Mouse (Mus musculus) testis, adult 2 months (tissue): ENCODE data around the gene Arhgap22. TPM values are rescaled to one million over a fixed set of nuclear protein-coding genes. Genes with fewer than 3 reads are reported as not detected.

Source experiments
- H3K27ac ChIP-seq: fragments of 200-500 bp; 2 replicates; pipeline ENCODE4 v1.5.1; 2012; ENCODE audit warnings: low read depth, low read length; ENCODE audit not compliant: control insufficient read depth, insufficient read depth
- H3K27me3 ChIP-seq: fragments of 200-500 bp; 2 replicates; pipeline ENCODE4 v1.6.1; 2012; ENCODE audit warnings: mild to moderate bottlenecking, low read length, moderate library complexity; ENCODE audit not compliant: control insufficient read depth, insufficient read depth
- H3K36me3 ChIP-seq: fragments of 200-500 bp; 2 replicates; pipeline ENCODE4 v1.6.1; 2012; ENCODE audit warnings: mild to moderate bottlenecking, low read length; ENCODE audit not compliant: control insufficient read depth, insufficient read depth
- H3K4me1 ChIP-seq: fragments of 200-500 bp; 2 replicates; pipeline ENCODE4 v1.6.1; 2012; ENCODE audit warnings: low read length; ENCODE audit not compliant: control insufficient read depth, insufficient read depth
- H3K4me3 ChIP-seq: fragments of 200-500 bp; 2 replicates; pipeline ENCODE4 v1.5.1; 2012; ENCODE audit warnings: low read depth, mild to moderate bottlenecking, low read length, moderate library complexity, mixed read lengths; ENCODE audit not compliant: control insufficient read depth
- CTCF ChIP-seq: fragments of 200-500 bp; IDR thresholded peaks from 2 replicates; pipeline ENCODE4 v1.5.1; 2012; ENCODE audit warnings: low read depth, mild to moderate bottlenecking, inconsistent platforms, low read length, moderate library complexity; ENCODE audit not compliant: control insufficient read depth, insufficient read depth, insufficient replicate concordance
- POLR2A ChIP-seq: fragments of 200-500 bp; IDR thresholded peaks from 2 replicates; pipeline ENCODE4 v1.6.1; 2012; ENCODE audit warnings: low read depth, mild to moderate bottlenecking, inconsistent platforms, low read length, moderate library complexity; ENCODE audit not compliant: control insufficient read depth
- polyA plus RNA-seq: library from polyadenylated mRNA; depleted of rRNA; stranded (reverse); fragments of >200 nt; gene quantifications from 2 replicates; pipeline ENCODE4 v1.2.3, GENCODE M21; 2012

The Arhgap22 gene
- polyA plus RNA-seq, 1 experiment = 1.6 TPM

DNA sequence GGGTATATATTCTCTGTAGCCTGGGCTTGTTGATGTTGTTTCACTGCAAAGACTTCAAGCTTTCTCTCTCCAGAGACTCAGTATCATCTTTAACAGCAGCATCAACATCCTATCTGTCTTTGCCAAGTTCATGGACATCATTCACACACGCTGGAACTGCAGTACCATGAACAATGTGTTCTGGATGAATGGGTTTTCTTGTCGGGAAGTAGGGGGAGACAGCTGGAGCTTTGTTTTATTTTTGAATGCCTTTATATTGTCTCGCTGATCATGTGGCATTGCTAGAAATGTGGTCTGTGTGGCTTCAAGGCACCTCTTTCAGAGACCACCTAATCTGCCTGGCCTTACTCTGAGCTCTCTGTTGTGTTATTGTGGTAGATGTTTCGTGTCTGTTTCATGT lies 26.6 kb upstream of the Arhgap22 start:
- no peaks in the 10 kb centered on the region for H3K27me3 ChIP-seq
- no peak overlapping the region for H3K27ac ChIP-seq
- H3K4me3 ChIP-seq = no peak overlapping the region
- TF ChIP-seq POLR2A (no peak), CTCF (no peak)
- no peaks in the 10 kb centered on the region for H3K36me3 ChIP-seq
- peaks cover 3% of the 10 kb centered on the region for H3K4me1 ChIP-seq

DNA sequence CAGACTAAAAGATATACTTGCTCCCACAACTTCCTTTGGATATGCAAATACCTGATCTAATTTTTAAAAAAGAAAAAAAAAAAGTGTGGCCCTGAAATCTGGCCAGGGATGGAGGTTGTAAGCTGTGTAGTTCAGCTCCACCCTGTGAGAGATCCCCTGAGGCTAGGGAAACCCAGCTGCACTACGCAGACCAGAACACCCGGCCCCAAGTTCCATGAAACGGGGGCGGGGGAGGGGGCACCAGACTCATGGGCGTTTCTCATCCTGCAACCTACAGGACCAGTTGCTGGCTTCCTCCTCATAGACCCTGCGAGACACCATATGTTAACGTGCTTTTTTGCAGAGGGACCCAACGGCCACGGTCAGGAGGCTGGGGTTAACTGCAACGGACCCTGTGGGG lies 24.6 kb upstream of the Arhgap22 start:
- H3K27ac ChIP-seq = no peak overlapping the region
- H3K4me1 ChIP-seq = peaks cover 3% of the 10 kb centered on the region
- TF ChIP-seq CTCF = no peak
- no peak for TF ChIP-seq POLR2A
- H3K27me3 ChIP-seq = no peaks in the 10 kb centered on the region
- no peaks in the 10 kb centered on the region for H3K36me3 ChIP-seq
- peak overlapping the region; percentile 84 for H3K4me3 ChIP-seq

DNA sequence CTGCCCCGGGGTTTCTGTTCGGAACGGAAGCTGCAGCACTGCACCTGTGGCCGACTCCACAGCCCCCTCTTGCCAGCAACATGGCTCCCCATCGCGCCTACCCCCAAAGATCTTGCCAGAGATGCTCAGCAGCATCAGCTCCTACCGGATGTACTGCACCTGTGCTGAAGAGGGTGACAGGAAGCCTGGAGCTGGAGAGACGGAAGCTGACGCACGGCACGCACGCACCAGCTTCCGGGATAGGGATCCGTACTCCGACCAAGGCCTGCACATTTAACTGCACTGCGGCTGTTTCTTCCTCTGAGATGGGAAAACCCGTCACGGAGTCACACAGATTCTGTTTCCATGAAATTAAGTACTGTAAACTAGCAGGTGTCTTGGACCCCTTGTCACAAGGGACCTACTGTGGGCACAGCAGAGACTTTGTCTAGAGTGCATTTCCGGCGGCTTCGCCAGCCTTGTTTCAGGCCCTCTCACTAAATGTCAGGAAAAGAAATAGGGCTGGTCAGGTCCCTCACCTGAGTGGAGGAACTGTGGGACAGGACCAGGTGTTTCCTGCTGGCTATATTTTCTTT lies 23.9 kb upstream of the Arhgap22 start:
- Histone ChIP-seq H3K27ac (no peak overlapping the region), H3K27me3 (no peaks in the 10 kb centered on the region), H3K4me3 (peak overlapping the region; percentile 84), H3K4me1 (peaks cover 3% of the 10 kb centered on the region), H3K36me3 (no peaks in the 10 kb centered on the region)
- TF ChIP-seq POLR2A = peak; percentile 56; the same call in 1 of the 2 replicates
- TF ChIP-seq CTCF = no peak

DNA sequence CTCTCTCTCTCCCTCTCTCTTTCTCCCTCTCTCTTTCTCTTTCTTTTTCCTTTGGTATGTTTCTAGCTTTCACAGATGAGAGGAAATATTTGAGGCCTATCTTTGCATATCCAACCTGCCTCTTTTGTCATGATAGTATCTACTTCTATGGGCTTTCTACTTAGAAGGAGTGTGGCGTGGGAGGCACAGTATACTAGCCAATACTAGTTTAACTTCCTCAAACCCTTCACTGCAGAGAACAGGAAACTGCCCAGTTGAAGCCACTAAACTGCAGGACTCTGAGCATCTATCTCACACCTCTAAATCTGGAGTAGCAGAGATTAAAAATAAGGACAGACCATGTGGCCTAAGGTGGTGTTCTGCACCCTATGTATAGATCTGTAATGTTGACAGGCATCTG lies 23.2 kb upstream of the Arhgap22 start:
- H3K27me3 ChIP-seq = no peaks in the 10 kb centered on the region
- peaks cover 3% of the 10 kb centered on the region for H3K4me1 ChIP-seq
- H3K27ac ChIP-seq = no peak overlapping the region
- TF ChIP-seq CTCF (no peak), POLR2A (no peak)
- no peaks in the 10 kb centered on the region for H3K36me3 ChIP-seq
- no peak overlapping the region for H3K4me3 ChIP-seq

DNA sequence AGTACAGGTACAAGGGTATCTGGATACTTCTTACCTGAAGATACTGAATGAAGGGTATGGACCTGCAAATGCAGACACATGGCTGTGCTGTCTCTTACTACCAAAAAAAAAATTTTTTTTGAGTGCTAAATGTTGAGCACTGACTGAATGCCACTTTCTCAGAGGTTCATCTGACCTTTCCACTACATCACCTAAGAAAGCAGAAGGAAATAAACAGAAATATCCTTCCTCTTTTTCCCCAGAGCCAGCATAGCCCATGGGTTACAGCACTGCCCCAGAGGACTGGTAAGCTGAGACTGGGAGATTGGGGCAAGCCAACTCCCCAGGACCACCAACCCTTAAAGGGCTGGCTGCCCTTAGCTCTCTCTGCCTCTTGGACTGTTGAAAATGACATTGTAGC lies 20.1 kb upstream of the Arhgap22 start:
- Histone ChIP-seq H3K27ac (no peak overlapping the region), H3K27me3 (no peaks in the 10 kb centered on the region), H3K4me3 (no peak overlapping the region), H3K36me3 (no peaks in the 10 kb centered on the region), H3K4me1 (peaks cover 3% of the 10 kb centered on the region)
- no peak for TF ChIP-seq POLR2A
- no peak for TF ChIP-seq CTCF

DNA sequence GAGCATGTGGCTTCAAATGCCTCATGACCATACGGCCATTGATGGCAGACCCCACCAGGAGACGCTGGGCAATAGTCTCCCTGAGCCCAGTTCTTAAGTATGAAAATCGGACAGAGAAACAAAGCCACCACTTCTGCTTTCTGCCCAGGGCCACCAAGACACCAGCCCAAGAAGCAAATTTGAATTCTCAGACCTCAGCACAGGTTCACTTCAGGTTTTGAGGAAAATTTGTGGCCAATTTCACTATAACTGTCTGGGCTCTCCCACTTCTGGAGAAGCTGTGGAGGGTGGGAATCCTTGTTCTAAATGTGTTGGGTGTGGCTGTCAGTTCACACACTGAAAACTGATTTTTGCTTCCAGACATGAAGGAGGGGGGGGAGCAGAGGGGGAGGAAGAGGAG lies 19.6 kb upstream of the Arhgap22 start:
- no peak for TF ChIP-seq POLR2A
- no peak for TF ChIP-seq CTCF
- H3K4me1 ChIP-seq = peaks cover 2% of the 10 kb centered on the region
- no peak overlapping the region for H3K27ac ChIP-seq
- no peaks in the 10 kb centered on the region for H3K27me3 ChIP-seq
- no peaks in the 10 kb centered on the region for H3K36me3 ChIP-seq
- H3K4me3 ChIP-seq = no peak overlapping the region

DNA sequence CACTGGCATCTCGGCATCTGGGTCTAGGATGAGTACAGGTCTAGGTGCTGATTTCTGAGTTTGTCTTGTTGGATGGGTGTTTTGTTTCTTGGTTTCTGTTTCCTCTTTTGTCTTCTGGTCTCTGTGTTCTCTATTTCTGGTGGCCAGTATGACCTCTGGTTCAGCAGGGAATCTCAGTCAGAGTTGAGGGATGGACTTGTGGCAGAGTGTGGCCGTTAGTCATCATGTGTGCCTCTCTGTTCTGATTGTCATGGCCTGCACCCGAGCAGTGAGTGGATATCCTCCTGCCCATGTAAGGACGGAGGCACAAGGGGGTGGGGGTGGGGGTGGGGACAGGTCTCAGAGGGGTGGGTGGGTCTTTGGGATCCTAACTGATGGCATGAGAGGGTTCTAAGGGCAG lies 11.7 kb upstream of the Arhgap22 start:
- H3K27ac ChIP-seq = no peak overlapping the region

More for the DNA sequence above, 11.7 kb upstream of the Arhgap22 start:
- H3K4me3 ChIP-seq = no peak overlapping the region
- no peaks in the 10 kb centered on the region for H3K27me3 ChIP-seq
- no peaks in the 10 kb centered on the region for H3K36me3 ChIP-seq
- peaks cover 5% of the 10 kb centered on the region for H3K4me1 ChIP-seq
- TF ChIP-seq POLR2A (no peak), CTCF (no peak)
